Mouse (Mus musculus): ENCODE data around the gene Acot3. TPM values are rescaled to one million over a fixed set of nuclear protein-coding genes. Genes with fewer than 3 reads are reported as not detected.
"Not testable (repeated sequence)": the region's sequence is repeated elsewhere in the genome, so short reads cannot be mapped to it uniquely, and the experiment has no call there.

The Acot3 gene
- total RNA-seq, 2 experiments from 2014 or later: 2.3 to 3.3 TPM

- intact Hi-C loops (cut with DNase I): no loop called here
- no peak for DNase-seq (ENCODE audit: extremely low spot score in 1 of 2, low spot score in 2 of 2)
- Histone ChIP-seq H3K27ac (no peak overlapping the region), H3K4me3 (no peak overlapping the region)
- TF ChIP-seq CTCF (IDR thresholded peaks at IDR 0.05): no peak
These were observed 28.7 kb upstream of the Acot3 start for GRCm38 (mm10) chr12:84023052-84023745.

- no peak overlapping the region for H3K27ac ChIP-seq
- intact Hi-C loops (cut with DNase I): no loop called here
- no peak for TF ChIP-seq CTCF (IDR thresholded peaks at IDR 0.05)
- no peak for DNase-seq (ENCODE audit: extremely low spot score in 1 of 2, low spot score in 2 of 2)
- H3K4me3 ChIP-seq: no peak overlapping the region
These were observed 26.1 kb upstream of the Acot3 start for GRCm38 (mm10) chr12:84025888-84026287.

GRCm38 (mm10) chr12:84028328-84028727 lies 23.6 kb upstream of the Acot3 start:
- H3K27ac ChIP-seq; intact Hi-C loops (cut with DNase I); DNase-seq (ENCODE audit: extremely low spot score in 1 of 2, low spot score in 2 of 2); H3K4me3 ChIP-seq: not testable (repeated sequence)

- intact Hi-C loops (cut with DNase I); H3K4me3 ChIP-seq; H3K27ac ChIP-seq; DNase-seq (ENCODE audit: extremely low spot score in 1 of 2, low spot score in 2 of 2): not testable (repeated sequence)
These were observed 22.9 kb upstream of the Acot3 start for GRCm38 (mm10) chr12:84029043-84029442.

- DNase-seq (ENCODE audit: extremely low spot score in 1 of 2, low spot score in 2 of 2): peak; percentile 79 to 81
- Histone ChIP-seq H3K4me3 (no peak overlapping the region), H3K27ac (no peak overlapping the region)
- TF ChIP-seq CTCF (IDR thresholded peaks at IDR 0.05): peak; percentile 89
- intact Hi-C loops (cut with DNase I): loop anchor here (1.0 to 10.0 kb wide), 3 partner anchors 43 to 316 kb away; partner anchors contain the start of gene Acot2
These were observed 21.1 kb upstream of the Acot3 start for GRCm38 (mm10) chr12:84030659-84031332.

- Histone ChIP-seq H3K27ac (no peak overlapping the region), H3K4me3 (no peak overlapping the region)
- no peak for DNase-seq (ENCODE audit: extremely low spot score in 1 of 2, low spot score in 2 of 2)
- no peak for TF ChIP-seq CTCF (IDR thresholded peaks at IDR 0.05)
- intact Hi-C loops (cut with DNase I): loop anchor here (5.0 to 10.0 kb wide), 2 partner anchors 46 to 318 kb away; partner anchors contain the start of gene Acot2
These were observed 19.1 kb upstream of the Acot3 start for GRCm38 (mm10) chr12:84032854-84033253.

- not testable (repeated sequence) for DNase-seq (ENCODE audit: extremely low spot score in 1 of 2, low spot score in 2 of 2); H3K4me3 ChIP-seq; H3K27ac ChIP-seq
- intact Hi-C loops (cut with DNase I): loop anchor here (5.0 to 10.0 kb wide), 2 partner anchors 46 to 319 kb away; partner anchors contain the start of gene Acot2
These were observed 18.6 kb upstream of the Acot3 start for GRCm38 (mm10) chr12:84033302-84033701.

- DNase-seq (ENCODE audit: extremely low spot score in 1 of 2, low spot score in 2 of 2): no peak
These were observed 17.8 kb upstream of the Acot3 start for GRCm38 (mm10) chr12:84034108-84034507.

GRCm38 (mm10) chr12:84038241-84038640 lies 13.7 kb upstream of the Acot3 start, which contains the start of gene Acot4:
TSS of gene Acot4 (plus strand) at chr12:84038379.
- Histone ChIP-seq H3K27ac (peak within 1 kb of the TSS; percentile 57), H3K4me3 (peak within 1 kb of the TSS; percentile 57)
- intact Hi-C loops (cut with DNase I): loop anchor here (10.0 kb wide), 1 partner anchor 323 kb away; no protein-coding TSS in a partner anchor
- DNase-seq (ENCODE audit: extremely low spot score in 1 of 2, low spot score in 2 of 2): not testable (repeated sequence)

More at GRCm38 (mm10) chr12:84034108-84034507, 17.8 kb upstream of the Acot3 start:
- no peak overlapping the region for H3K4me3 ChIP-seq
- no peak overlapping the region for H3K27ac ChIP-seq
- intact Hi-C loops (cut with DNase I): loop anchor here (5.0 to 10.0 kb wide), 2 partner anchors 47 to 319 kb away; partner anchors contain the start of gene Acot2
- TF ChIP-seq CTCF (IDR thresholded peaks at IDR 0.05): no peak

GRCm38 (mm10) chr12:84038691-84039111 lies 13.2 kb upstream of the Acot3 start, which contains the start of gene Gm49366:
TSS of gene Gm49366 (plus strand) at chr12:84038935.
- H3K27ac ChIP-seq: peak within 1 kb of the TSS; percentile 57
- peak; percentile 24 to 40 for DNase-seq (ENCODE audit: extremely low spot score in 1 of 2, low spot score in 2 of 2)
- H3K4me3 ChIP-seq: peak within 1 kb of the TSS; percentile 57
- intact Hi-C loops (cut with DNase I): loop anchor here (10.0 kb wide), 1 partner anchor 324 kb away; no protein-coding TSS in a partner anchor

- TF ChIP-seq CTCF (IDR thresholded peaks at IDR 0.05): no peak
These were observed 9.7 kb upstream of the Acot3 start for GRCm38 (mm10) chr12:84042248-84042647.

GRCm38 (mm10) chr12:84044045-84044444 lies 7.9 kb upstream of the Acot3 start:
- no peak for TF ChIP-seq CTCF (IDR thresholded peaks at IDR 0.05)
- no peak for DNase-seq (ENCODE audit: extremely low spot score in 1 of 2, low spot score in 2 of 2)
- intact Hi-C loops (cut with DNase I): no loop called here
- Histone ChIP-seq H3K27ac (no peak overlapping the region), H3K4me3 (no peak overlapping the region)

More at GRCm38 (mm10) chr12:84042248-84042647, 9.7 kb upstream of the Acot3 start:
- no peak overlapping the region for H3K27ac ChIP-seq
- DNase-seq (ENCODE audit: extremely low spot score in 1 of 2, low spot score in 2 of 2): no peak
- intact Hi-C loops (cut with DNase I): no loop called here
- H3K4me3 ChIP-seq: no peak overlapping the region
